In the genomic region with DNA sequence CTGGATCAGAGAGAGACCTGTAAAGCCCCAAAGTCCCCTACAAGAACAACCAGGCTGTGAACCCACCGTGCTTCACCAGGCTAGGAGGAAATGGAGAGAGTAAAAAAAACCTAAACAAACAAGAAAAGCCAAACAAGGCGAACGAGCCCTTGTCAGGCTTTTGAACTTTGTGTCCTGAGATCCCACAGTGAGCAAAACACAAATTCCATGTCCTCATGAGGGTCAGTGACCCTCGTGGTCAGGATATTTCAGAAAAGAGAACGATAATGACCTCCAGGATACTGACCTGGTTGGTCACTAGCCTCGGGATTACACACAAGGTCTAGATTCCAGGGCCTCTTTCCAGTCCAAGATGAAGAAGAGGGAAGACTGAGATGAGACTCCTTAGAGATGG, we compare ENCODE assay signal across 8 mouse cellular contexts. TPM values are rescaled to one million over a fixed set of nuclear protein-coding genes. Genes with fewer than 3 reads are reported as not detected.
DNase-seq lines count a peak whose midpoint lies in the region; ATAC-seq lines count a peak whose summit lies in the region.

No protein-coding gene starts in this region.

- 0 out of 2 replicates have a peak overlapping the region, but pooled peaks have one; percentile 63 for H3K9ac ChIP-seq in hindbrain, embryonic 15.5 days
- H3K9ac ChIP-seq in midbrain, embryonic 14.5 days (replicated peaks; ENCODE audit: low read length), result peak overlapping the region; percentile 59

- no peaks in the 10 kb centered on the region for H3K9me3 ChIP-seq in embryonic facial prominence, embryonic 10.5 days
- no peaks in the 10 kb centered on the region for H3K9me3 ChIP-seq in hindbrain, embryonic 15.5 days
- no peaks in the 10 kb centered on the region for H3K9me3 ChIP-seq in midbrain, embryonic 14.5 days (ENCODE audit: control insufficient read depth, low read length)

- peak; percentile 86 for DNase-seq in kidney, adult 9 months
- no peak for DNase-seq in kidney, adult 18-20 months
- no peak for DNase-seq in embryonic facial prominence, embryonic 10.5 days (ENCODE audit: low spot score)
- DNase-seq in midbrain, embryonic 14.5 days, result no peak
- DNase-seq in ovary, postnatal 14 days (ENCODE audit: low spot score), result no peak
- DNase-seq in spleen, postnatal 36 days (ENCODE audit: low spot score in 2 of 2), result no peak
- DNase-seq in thymus, postnatal 14 days, result no peak

- no peaks in the 10 kb centered on the region for H3K36me3 ChIP-seq in embryonic facial prominence, embryonic 10.5 days (replicated peaks)
- H3K36me3 ChIP-seq in hindbrain, embryonic 15.5 days, result no peaks in the 10 kb centered on the region
- no peaks in the 10 kb centered on the region for H3K36me3 ChIP-seq in midbrain, embryonic 14.5 days (ENCODE audit: control insufficient read depth, insufficient read depth, low read length)

- peak overlapping the region; percentile 91 for H3K27ac ChIP-seq in embryonic facial prominence, embryonic 10.5 days (replicated peaks)
- H3K27ac ChIP-seq in hindbrain, embryonic 15.5 days (replicated peaks), result no peak overlapping the region
- no peak overlapping the region for H3K27ac ChIP-seq in midbrain, embryonic 14.5 days (replicated peaks; ENCODE audit: low read depth, low read length)

- ATAC-seq in hindbrain, embryonic 15.5 days (ENCODE audit: low FRiP score, low read depth), result no peak
- ATAC-seq in midbrain, embryonic 14.5 days (ENCODE audit: low FRiP score, low TSS enrichment), result no peak

- H3K4me1 ChIP-seq in embryonic facial prominence, embryonic 10.5 days, result peaks cover 22% of the 10 kb centered on the region
- H3K4me1 ChIP-seq in hindbrain, embryonic 15.5 days (replicated peaks), result peaks cover 12% of the 10 kb centered on the region; the same call in 1 of the 2 replicates
- no peaks in the 10 kb centered on the region for H3K4me1 ChIP-seq in midbrain, embryonic 14.5 days (ENCODE audit: control insufficient read depth, insufficient read depth, low read length)

- H3K4me2 ChIP-seq in hindbrain, embryonic 15.5 days, result peak overlapping the region; percentile 87
- H3K4me2 ChIP-seq in midbrain, embryonic 14.5 days (ENCODE audit: low read length), result peak overlapping the region; percentile 76

- no peaks in the 10 kb centered on the region for H3K27me3 ChIP-seq in embryonic facial prominence, embryonic 10.5 days (replicated peaks; ENCODE audit: low read depth, poor library complexity, severe bottlenecking)
- H3K27me3 ChIP-seq in hindbrain, embryonic 15.5 days, result no peaks in the 10 kb centered on the region
- no peaks in the 10 kb centered on the region for H3K27me3 ChIP-seq in midbrain, embryonic 14.5 days (ENCODE audit: control insufficient read depth, insufficient read depth, low read length)

- peak overlapping the region; percentile 76 for H3K4me3 ChIP-seq in embryonic facial prominence, embryonic 10.5 days
- peak overlapping the region; percentile 71 for H3K4me3 ChIP-seq in hindbrain, embryonic 15.5 days
- H3K4me3 ChIP-seq in midbrain, embryonic 14.5 days (replicated peaks; ENCODE audit: low read depth, low read length), result peak overlapping the region; percentile 59

- 49% methylated on average over 6 of the region's 6 CpGs for WGBS in embryonic facial prominence, embryonic 10.5 days
- 57% methylated on average over 6 of the region's 6 CpGs for WGBS in hindbrain, embryonic 15.5 days
- 62% methylated on average over 6 of the region's 6 CpGs for WGBS in midbrain, embryonic 14.5 days

RNA-seq across cellular contexts. Expression of gene Rwdd3, which starts 0.4 kb away (rescaled TPM):
- 4.1 and 4.8 TPM in 2 replicates for polyA plus RNA-seq in embryonic facial prominence, embryonic 10.5 days (2016; fragmentation: Nextera tagmentation; extraction: Ambion mirVana)
- 6.6 and 7.4 TPM in 2 replicates for polyA plus RNA-seq in hindbrain, embryonic 15.5 days (2015; fragmentation: Nextera tagmentation; extraction: Ambion mirVana)
- polyA plus RNA-seq in midbrain, embryonic 14.5 days (2014; fragmentation: Nextera tagmentation; extraction: Ambion mirVana), result 5.1 and 6.1 TPM in 2 replicates
